Mouse (Mus musculus) gastrocnemius, adult 2 months (tissue): ENCODE data around the gene Gm49387. TPM values are rescaled to one million over a fixed set of nuclear protein-coding genes. Genes with fewer than 3 reads are reported as not detected.
"Not testable (repeated sequence)": the region's sequence is repeated elsewhere in the genome, so short reads cannot be mapped to it uniquely, and the experiment has no call there.

Experiments used
- DNase-seq: peaks from one replicate; pipeline ENCODE4 v3.0.0; 2022
- H3K27ac ChIP-seq: fragments of 200-600 bp; 2 replicates; pipeline ENCODE4 v1.8.1; 2022; ENCODE audit warnings: mild to moderate bottlenecking
- H3K4me3 ChIP-seq: fragments of 200-600 bp; 2 replicates; pipeline ENCODE4 v1.8.1; 2022; ENCODE audit warnings: mild to moderate bottlenecking, moderate library complexity
- CTCF ChIP-seq: fragments of 200-600 bp; IDR thresholded peaks from 2 replicates; pipeline ENCODE4 v1.8.1; 2022; ENCODE audit warnings: antibody characterized with exemption, mild to moderate bottlenecking, moderate library complexity
- intact Hi-C: fragments of 180-260 bp; cut with DNase I; formaldehyde crosslinking; loops from one replicate; pipeline ENCODE4 v1.15.1; 2025
- total RNA-seq, 2 experiments: library from RNA; stranded (reverse); gene quantifications; 2 replicates each; pipeline ENCODE4 v1.2.3; 2021

Gene Gm49387
- total RNA-seq, 2 experiments from 2014 or later: 0.70 to 0.84 TPM

GRCm38 (mm10) chr14:31644183-31644830 lies 3.6 kb upstream of the Gm49387 start:
- DNase-seq: no peak
- intact Hi-C loops: no loop called here
- H3K4me3 ChIP-seq: no peak overlapping the region
- H3K27ac ChIP-seq: no peak overlapping the region
- no peak for TF ChIP-seq CTCF

DNA sequence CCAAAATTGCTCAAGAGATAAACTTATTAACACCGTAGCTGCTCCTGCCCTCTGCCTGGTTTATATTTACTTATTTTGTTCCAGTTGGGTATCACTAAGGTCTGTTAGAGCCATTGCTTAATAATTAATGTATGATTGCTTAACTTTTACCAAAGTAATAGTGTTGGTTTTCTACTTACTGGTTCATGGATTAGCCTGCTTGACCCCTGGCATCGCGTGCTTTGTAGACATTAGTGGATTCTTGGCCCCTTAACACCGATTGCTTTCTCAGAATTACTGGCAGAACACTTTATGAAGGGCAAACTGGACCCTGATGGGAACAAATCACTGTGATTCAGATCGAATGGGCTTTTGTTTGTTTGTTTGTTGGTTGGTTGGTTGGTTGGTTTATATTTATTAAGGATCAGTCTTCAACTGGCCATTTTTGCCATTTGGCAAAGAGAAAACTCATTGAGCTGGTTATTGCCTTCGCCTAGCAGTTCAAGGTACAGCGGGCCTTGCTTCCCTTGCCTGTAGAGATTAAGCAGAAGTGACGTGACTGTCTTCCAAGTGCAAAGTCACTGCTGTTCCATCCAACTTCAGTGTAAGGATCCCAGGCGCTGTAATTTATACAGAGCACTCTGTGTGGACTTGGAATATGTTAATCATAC lies 953 bp upstream of the Gm49387 start:
- Histone ChIP-seq H3K27ac (peak overlapping the region; percentile 94), H3K4me3 (peak overlapping the region; percentile 75)
- DNase-seq: no peak
- TF ChIP-seq CTCF: no peak
- intact Hi-C loops: no loop called here

- peak; percentile 91 for DNase-seq
- H3K4me3 ChIP-seq: peak within 1 kb of the TSS; percentile 75
- H3K27ac ChIP-seq: peak within 1 kb of the TSS; percentile 94
- TF ChIP-seq CTCF: no peak
- intact Hi-C loops: no loop called here
Measured at GRCm38 (mm10) chr14:31640890-31641505, 320 bp upstream of the Gm49387 start, which contains the start of the genes Btd and Hacl1. Gene Btd, plus strand, starts transcription at chr14:31641028. Gene Hacl1, minus strand, starts transcription at chr14:31641286.

GRCm38 (mm10) chr14:31630677-31631076 lies 10.0 kb downstream of the Gm49387 start:
- H3K4me3 ChIP-seq: no peak overlapping the region
- no peak overlapping the region for H3K27ac ChIP-seq
- no peak for TF ChIP-seq CTCF
- intact Hi-C loops: no loop called here
- DNase-seq: no peak

DNA sequence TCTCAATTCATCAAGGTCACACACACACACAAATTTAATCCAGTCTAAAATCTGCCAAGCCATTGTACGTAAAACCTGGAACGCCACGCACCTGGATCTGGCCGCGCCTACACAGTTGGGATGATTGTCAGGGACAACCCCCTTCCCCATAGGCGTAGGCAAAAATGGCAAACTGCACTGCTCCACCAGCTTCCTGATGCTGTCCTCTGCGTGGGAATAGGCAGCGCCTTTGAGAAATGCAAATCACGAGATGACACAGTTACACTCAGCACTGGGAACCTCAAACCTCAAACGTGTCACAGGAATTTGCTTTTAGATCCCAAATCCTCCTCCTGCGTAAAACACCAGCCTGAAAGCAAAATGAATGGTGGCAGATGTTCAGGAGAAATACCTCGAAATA lies 17.9 kb downstream of the Gm49387 start:
- TF ChIP-seq CTCF: no peak
- no peak overlapping the region for H3K4me3 ChIP-seq
- H3K27ac ChIP-seq: no peak overlapping the region
- DNase-seq: no peak
- intact Hi-C loops: no loop called here

DNA sequence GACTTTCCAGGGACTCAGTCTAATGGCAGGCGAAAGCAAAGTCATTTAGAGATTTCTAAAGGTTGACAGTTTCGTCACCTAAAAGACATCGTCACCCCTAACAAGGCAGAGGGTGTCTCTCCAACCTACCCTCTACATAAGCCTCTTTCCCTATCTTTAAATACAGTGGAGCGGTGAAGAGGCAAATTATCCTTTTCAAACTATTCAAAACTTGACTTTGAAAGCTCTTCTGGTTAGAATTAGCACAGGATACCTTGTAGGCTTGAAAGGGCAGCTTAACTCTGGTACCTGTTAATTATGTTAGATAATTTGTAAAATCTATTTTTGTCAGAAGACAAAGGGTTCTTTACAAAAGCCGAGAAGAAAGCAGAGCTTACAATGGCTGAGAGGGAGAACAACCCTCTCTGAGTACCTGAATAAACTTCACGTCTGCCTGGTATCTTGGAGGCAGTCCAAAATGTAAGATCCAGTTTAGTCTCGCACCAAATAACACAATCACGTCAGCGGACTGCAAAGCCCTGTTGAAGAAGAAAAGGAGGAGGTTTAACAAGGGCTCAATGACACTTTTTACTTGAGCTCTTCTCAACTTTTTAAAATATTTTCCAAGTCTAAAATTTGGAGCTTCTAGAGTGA lies 20.0 kb downstream of the Gm49387 start:
- intact Hi-C loops: no loop called here
- TF ChIP-seq CTCF: no peak
- no peak overlapping the region for H3K27ac ChIP-seq
- H3K4me3 ChIP-seq: no peak overlapping the region
- DNase-seq: no peak

DNA sequence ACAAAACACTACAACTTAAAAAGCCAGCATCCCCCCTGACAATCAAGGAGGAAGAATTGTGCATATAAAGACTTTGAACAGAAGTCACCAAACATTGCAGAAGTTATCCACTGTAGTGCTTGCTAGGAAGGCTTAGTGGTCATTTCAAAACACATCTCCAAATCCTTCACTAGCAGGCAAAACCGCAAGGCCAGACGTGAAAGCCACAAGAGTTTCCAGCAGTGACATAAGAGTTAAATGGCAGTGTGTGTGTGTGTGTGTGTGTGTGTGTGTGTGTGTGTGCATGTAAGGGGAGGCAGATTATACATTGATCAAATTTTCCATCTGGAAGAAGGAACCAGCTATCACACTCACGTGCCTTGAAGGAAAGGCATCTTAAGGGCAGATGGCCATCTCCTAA lies 22.7 kb downstream of the Gm49387 start:
- H3K4me3 ChIP-seq: no peak overlapping the region
- no peak for TF ChIP-seq CTCF
- no peak for DNase-seq
- H3K27ac ChIP-seq: no peak overlapping the region
- intact Hi-C loops: no loop called here

GRCm38 (mm10) chr14:31617204-31617603 lies 23.5 kb downstream of the Gm49387 start:
- H3K4me3 ChIP-seq: no peak overlapping the region
- intact Hi-C loops: no loop called here
- H3K27ac ChIP-seq: no peak overlapping the region
- DNase-seq: no peak
- TF ChIP-seq CTCF: no peak

- intact Hi-C loops: no loop called here
Measured at GRCm38 (mm10) chr14:31613671-31614070, 27.0 kb downstream of the Gm49387 start.

GRCm38 (mm10) chr14:31611986-31612385 lies 28.7 kb downstream of the Gm49387 start:
- intact Hi-C loops: no loop called here
- TF ChIP-seq CTCF: peak; percentile 13; the same call in 1 of the 2 replicates
- no peak for DNase-seq
- Histone ChIP-seq H3K4me3 (no peak overlapping the region), H3K27ac (no peak overlapping the region)

More at GRCm38 (mm10) chr14:31613671-31614070, 27.0 kb downstream of the Gm49387 start:
- no peak for DNase-seq
- Histone ChIP-seq H3K27ac (no peak overlapping the region), H3K4me3 (no peak overlapping the region)
- TF ChIP-seq CTCF: no peak

DNA sequence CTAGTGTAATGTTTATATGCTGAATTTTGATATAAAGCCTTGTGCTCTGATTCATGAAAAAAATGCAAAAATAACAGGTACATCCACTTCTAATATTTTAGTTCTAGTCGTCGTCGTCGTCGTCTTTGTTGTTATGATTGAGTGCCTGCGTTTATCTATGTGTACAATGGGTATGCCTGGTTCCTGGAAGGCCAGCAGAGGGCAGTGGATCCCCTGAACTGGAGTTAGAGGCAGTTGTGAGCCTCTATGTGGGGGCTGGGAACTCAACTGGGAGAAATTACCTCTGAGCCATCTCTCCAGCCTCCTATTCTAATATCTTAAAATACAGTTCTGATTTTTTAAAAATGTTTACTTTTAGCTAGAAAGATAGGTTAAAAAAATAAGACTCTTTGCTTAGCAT lies 35.2 kb downstream of the Gm49387 start:
- Histone ChIP-seq H3K4me3 (no peak overlapping the region), H3K27ac (no peak overlapping the region)
- no peak for DNase-seq
- peak; percentile 43; the same call in 1 of the 2 replicates for TF ChIP-seq CTCF
- intact Hi-C loops: loop anchor here (1.0 kb wide), 1 partner anchor 86 kb away; no protein-coding TSS in a partner anchor

DNA sequence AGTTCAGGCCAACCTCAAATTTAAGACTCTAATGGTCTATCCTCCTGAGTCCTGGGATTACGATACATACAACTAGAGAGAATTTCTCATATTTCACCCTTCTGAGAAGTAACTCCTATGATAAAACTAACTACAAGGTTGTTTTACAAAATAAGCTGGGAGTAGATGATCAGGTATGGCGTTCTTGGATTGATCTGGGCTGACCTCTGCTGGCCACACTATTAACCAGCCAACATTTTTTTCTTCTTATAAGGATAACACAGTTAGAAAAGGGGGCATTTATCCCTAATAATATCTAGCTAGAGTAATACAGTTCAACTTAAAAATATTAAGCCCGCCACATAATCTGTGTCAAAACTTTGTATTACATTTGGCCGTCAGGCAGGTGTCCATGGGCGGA lies 35.8 kb downstream of the Gm49387 start:
- H3K27ac ChIP-seq: no peak overlapping the region
- intact Hi-C loops: loop anchor here (1.0 kb wide), 1 partner anchor 86 kb away; no protein-coding TSS in a partner anchor
- no peak overlapping the region for H3K4me3 ChIP-seq
- peak; percentile 70 for TF ChIP-seq CTCF
- DNase-seq: no peak

DNA sequence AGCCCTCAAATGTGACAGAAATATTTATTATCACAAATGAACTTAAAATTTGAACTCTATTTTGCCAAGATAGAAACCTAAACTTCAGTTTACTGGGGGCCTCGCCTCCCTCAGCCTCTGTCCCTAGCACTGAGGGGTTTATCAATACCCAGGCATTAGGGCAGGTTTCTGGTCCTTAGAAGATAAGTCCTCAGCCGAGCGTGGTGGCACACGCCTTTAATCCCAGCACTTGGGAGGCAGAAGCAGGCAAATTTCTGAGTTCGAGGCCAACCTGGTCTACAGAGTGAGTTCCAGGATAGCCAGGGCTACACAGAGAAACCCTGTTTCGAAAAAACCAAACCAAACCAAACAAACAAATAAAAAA lies 38.1 kb downstream of the Gm49387 start:
- intact Hi-C loops, H3K4me3 ChIP-seq: not testable (repeated sequence)

More for the DNA sequence above, 38.1 kb downstream of the Gm49387 start:
- not testable (repeated sequence) for DNase-seq, H3K27ac ChIP-seq
